In the genomic region with DNA sequence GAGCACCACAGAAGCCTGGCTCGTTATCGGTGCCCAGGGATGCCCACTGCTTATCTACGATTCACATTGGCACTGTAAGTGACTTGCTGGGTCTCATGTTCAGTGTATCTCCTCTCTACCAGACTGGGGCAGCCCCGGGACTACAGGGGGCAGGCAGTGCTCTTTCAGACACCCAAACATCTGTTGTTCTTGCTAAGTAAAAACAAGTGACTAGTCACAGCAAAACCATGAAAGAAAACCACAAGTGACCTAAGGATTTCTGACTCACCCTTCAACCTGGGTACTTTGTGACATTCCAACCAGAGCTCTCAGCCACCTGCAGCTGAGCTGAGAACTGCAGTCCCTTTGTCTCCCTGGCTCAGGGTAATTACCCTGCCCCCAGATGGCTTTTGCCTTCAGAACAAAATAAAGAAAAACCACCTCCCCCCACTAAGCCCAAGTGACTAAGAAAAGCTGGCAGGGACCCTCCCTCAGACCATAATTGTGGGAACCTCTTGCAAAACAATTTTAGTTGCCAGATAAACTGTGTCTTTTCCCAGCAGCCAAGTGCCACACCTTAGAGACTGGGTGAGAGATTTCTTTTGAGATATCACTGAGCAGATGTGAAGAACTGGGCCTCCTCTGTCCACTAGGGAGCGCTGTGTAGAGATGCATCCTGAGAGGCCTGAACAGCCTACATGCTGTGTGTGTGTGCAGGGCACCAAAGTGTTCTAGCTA, we compare ENCODE assay signal across 10 mouse cellular contexts. TPM values are rescaled to one million over a fixed set of nuclear protein-coding genes. Genes with fewer than 3 reads are reported as not detected.
DNase-seq lines count a peak whose midpoint lies in the region; ATAC-seq and TF ChIP-seq lines count a peak whose summit lies in the region.
"Had no signal": no experiment of that assay in that cellular context is flagged by ENCODE, and none has a peak within 500 bp of the region (broad histone marks: within the 10 kb centered on the region; RNA-seq: fewer than 3 reads in every experiment).

No protein-coding gene starts in this region.

- no peaks in the 10 kb centered on the region for H3K79me2 ChIP-seq in myocyte (ENCODE audit: control insufficient read depth, insufficient read depth)

- no peak overlapping the region for H3K27ac ChIP-seq in embryonic facial prominence, embryonic 11.5 days (replicated peaks; ENCODE audit: low read depth, low read length)
- peak overlapping the region; percentile 77 for H3K27ac ChIP-seq in limb, embryonic 10.5 days
- H3K27ac ChIP-seq: neural tube, embryonic 13.5 days had no signal

- peak; percentile 35 for DNase-seq in gastrocnemius, adult 18-20 months (ENCODE audit: low spot score)
- no peak for DNase-seq in gastrocnemius, postnatal 4 days (ENCODE audit: low spot score in 2 of 2)
- peak; percentile 60 for DNase-seq in urinary bladder, postnatal 14 days (ENCODE audit: low spot score)
- no peak for DNase-seq in urinary bladder, postnatal 10 days (ENCODE audit: low spot score)
- peak; percentile 76 for DNase-seq in embryonic facial prominence, embryonic 11.5 days (ENCODE audit: low spot score)
- peak; percentile 65 for DNase-seq in limb, embryonic 10.5 days (ENCODE audit: low spot score)
- peak; percentile 85 for DNase-seq in thymus, postnatal 4 days

- TF ChIP-seq POLR2A in myocyte (IDR thresholded peaks at IDR 0.05; ENCODE audit: insufficient read length, low read depth): no peak

- H3ac ChIP-seq in myocyte (ENCODE audit: control insufficient read depth, insufficient read length): no peak overlapping the region

- no peak overlapping the region for H3K9ac ChIP-seq in embryonic facial prominence, embryonic 11.5 days (replicated peaks; ENCODE audit: low read length)
- H3K9ac ChIP-seq: neural tube, embryonic 13.5 days had no signal

- 35% methylated on average over 5 of the region's 5 CpGs for WGBS in embryonic facial prominence, embryonic 11.5 days
- 58% methylated on average over 5 of the region's 5 CpGs for WGBS in limb, embryonic 10.5 days

- no peaks in the 10 kb centered on the region; the same call in 1 of the 2 replicates for H3K4me1 ChIP-seq in embryonic facial prominence, embryonic 11.5 days (ENCODE audit: control insufficient read depth, insufficient read depth, low read length)
- peaks cover 33% of the 10 kb centered on the region for H3K4me1 ChIP-seq in limb, embryonic 10.5 days

- peak; percentile 60; the same call in 1 of the 2 replicates for ATAC-seq in embryonic facial prominence, embryonic 11.5 days (replicated peaks; ENCODE audit: insufficient number of reproducible peaks, low FRiP score, low TSS enrichment, low read depth)

- no peak overlapping the region for H3K4me3 ChIP-seq in embryonic facial prominence, embryonic 11.5 days (ENCODE audit: low read depth, low read length)
- H3K4me3 ChIP-seq in limb, embryonic 10.5 days: no peak overlapping the region
- no peak overlapping the region for H3K4me3 ChIP-seq in myocyte
- H3K4me3 ChIP-seq: erythroblast, embryonic 14.5 days; neural tube, embryonic 13.5 days had no signal

- H3K4me2 ChIP-seq in embryonic facial prominence, embryonic 11.5 days (ENCODE audit: low read depth, low read length): no peak overlapping the region
- H3K4me2 ChIP-seq in myocyte (ENCODE audit: low read depth): peak overlapping the region; percentile 50
- H3K4me2 ChIP-seq: neural tube, embryonic 13.5 days had no signal

- H3K27me3 ChIP-seq in embryonic facial prominence, embryonic 11.5 days (ENCODE audit: control insufficient read depth, insufficient read depth, low read length): no peaks in the 10 kb centered on the region
- H3K27me3 ChIP-seq in limb, embryonic 10.5 days (ENCODE audit: low read depth, poor library complexity, severe bottlenecking): no peaks in the 10 kb centered on the region
- no peaks in the 10 kb centered on the region for H3K27me3 ChIP-seq in myocyte (ENCODE audit: control insufficient read depth, insufficient read depth, insufficient read length)
- H3K27me3 ChIP-seq: neural tube, embryonic 13.5 days had no signal

- no peaks in the 10 kb centered on the region for H3K36me3 ChIP-seq in embryonic facial prominence, embryonic 11.5 days (replicated peaks; ENCODE audit: control insufficient read depth, insufficient read depth, low read depth, low read length)
- no peaks in the 10 kb centered on the region for H3K36me3 ChIP-seq in limb, embryonic 10.5 days
- H3K36me3 ChIP-seq in myocyte (ENCODE audit: control insufficient read depth, insufficient read depth): no peaks in the 10 kb centered on the region
- H3K36me3 ChIP-seq: neural tube, embryonic 13.5 days had no signal

- H3K9me3 ChIP-seq in embryonic facial prominence, embryonic 11.5 days (replicated peaks; ENCODE audit: control insufficient read depth, low read length): no peaks in the 10 kb centered on the region
- no peaks in the 10 kb centered on the region for H3K9me3 ChIP-seq in limb, embryonic 10.5 days (replicated peaks)
- H3K9me3 ChIP-seq: neural tube, embryonic 13.5 days had no signal

TF ChIP-seq in myocyte, 11 proteins besides CTCF, POLR2A, EP300 and RAD21:
- TF ChIP-seq MYOD1 (IDR thresholded peaks at IDR 0.05; ENCODE audit: control insufficient read depth in 1 of 3, insufficient read length in 2 of 3, low read depth in 2 of 3): peak; percentile 21 to 67 (median 61)
- no peak for TF ChIP-seq MAX (IDR thresholded peaks at IDR 0.05; ENCODE audit: low read depth)
- no peak for TF ChIP-seq USF1 (IDR thresholded peaks at IDR 0.05; ENCODE audit: low read depth)
- TF ChIP-seq MYOG (IDR thresholded peaks at IDR 0.05; ENCODE audit: control insufficient read depth in 1 of 3, insufficient read depth in 1 of 3, insufficient read length in 2 of 3, low read depth in 2 of 3): peak in 2 of 3 experiments; percentile 22 to 50
- TF ChIP-seq TCF12 (IDR thresholded peaks at IDR 0.05; ENCODE audit: insufficient read depth, poor library complexity, severe bottlenecking): peak; percentile 89
- TF ChIP-seq REST (IDR thresholded peaks at IDR 0.05; ENCODE audit: insufficient read depth, insufficient read length): no peak
- no peak for TF ChIP-seq POLR2AphosphoS2 (IDR thresholded peaks at IDR 0.05; ENCODE audit: insufficient read length, low read depth)
- TF ChIP-seq CEBPB (IDR thresholded peaks at IDR 0.05; ENCODE audit: insufficient read depth, poor library complexity, severe bottlenecking): peak; percentile 93
- peak; percentile 50 for TF ChIP-seq TCF3 (IDR thresholded peaks at IDR 0.05; ENCODE audit: insufficient read length, low read depth)

RNA-seq across cellular contexts. Expression of a gene that starts 46.4 kb away (rescaled TPM):
- not detected for total RNA-seq in gastrocnemius, adult 18-20 months (2021)
- total RNA-seq in gastrocnemius, postnatal 4 days (2021): not detected
- polyA plus RNA-seq in embryonic facial prominence, embryonic 11.5 days (2014; fragmentation: Nextera tagmentation; extraction: Ambion mirVana): not detected in 2 replicates
- not detected in 2 replicates for polyA plus RNA-seq in limb, embryonic 10.5 days (2016; fragmentation: Nextera tagmentation; extraction: Ambion mirVana)
- not detected for polyA plus RNA-seq in myocyte (2012; fragmentation: generic; extraction: Trizol)
- polyA plus RNA-seq: erythroblast, embryonic 14.5 days; neural tube, embryonic 13.5 days had no signal

Comparison
In these comparisons a context has a peak if more than half of its experiments do, and no peak if none do; other contexts are left out.
1. DNase-seq: peak in gastrocnemius, adult 18-20 months (single experiment), urinary bladder, postnatal 14 days (single experiment), embryonic facial prominence, embryonic 11.5 days (single experiment), limb, embryonic 10.5 days (single experiment) and thymus, postnatal 4 days (single experiment); none in gastrocnemius, postnatal 4 days (0 of 2) and urinary bladder, postnatal 10 days (single experiment).